Mouse (Mus musculus): ENCODE results near the gene Gm17332. TPM values are rescaled to one million over a fixed set of nuclear protein-coding genes. Genes with fewer than 3 reads are reported as not detected.

The Gm17332 gene
- total RNA-seq (2023), result not detected

DNA sequence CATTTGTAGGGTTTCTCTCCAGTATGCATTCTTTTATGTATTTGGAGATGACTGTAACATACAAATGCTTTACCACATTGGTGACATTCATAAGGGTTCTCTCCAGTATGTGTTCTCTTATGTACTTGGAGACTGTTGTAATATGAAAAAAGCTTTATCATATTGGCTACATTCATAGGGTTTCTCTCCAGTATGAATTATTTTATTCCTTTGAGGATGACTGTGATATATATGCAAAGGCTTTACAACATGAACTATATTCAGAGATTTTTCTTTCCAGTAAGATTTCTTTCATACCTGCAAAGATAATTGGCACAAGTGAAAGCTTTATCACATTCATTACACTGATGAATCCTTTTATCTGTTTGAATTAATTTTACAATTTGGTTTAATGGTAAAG lies at the start of gene Gm17332:
Gene Gm17332, minus strand, starts transcription at position 101 of the 400 bp plus-strand sequence.

Other genes starting within 250 kb of the Gm17332 start
- gene Erlec1, start 228.1 kb downstream of the Gm17332 start, total RNA-seq (2023), result 25.0 TPM
- gene Chac2, start 196.1 kb downstream of the Gm17332 start, total RNA-seq (2023), result 0.52 TPM
- 1.0 TPM for gene Stc2, start 187.6 kb upstream of the Gm17332 start, total RNA-seq (2023)